Mouse (Mus musculus) G1E (cell line): ENCODE measurements around the gene Prkrip1.

ENCODE experiments used
- CTCF ChIP-seq: IDR thresholded peaks from 2 replicates; pipeline ENCODE4 v1.5.1; 2012; ENCODE audit warnings: low read depth, low read length, inconsistent platforms, mixed read lengths
- TAL1 ChIP-seq: conservative IDR thresholded peaks from 2 replicates; pipeline ENCODE4 v1.6.1; 2012; ENCODE audit warnings: low read depth, low read length, inconsistent platforms, mixed read lengths

- TF ChIP-seq CTCF: no peak
- TF ChIP-seq TAL1: no peak
Measured at GRCm38 (mm10) chr5:136183766-136184165, 15.0 kb downstream of the Prkrip1 start.
